Mouse (Mus musculus) olfactory bulb, adult 2 months (tissue): ENCODE results near the gene Sgca. TPM values are rescaled to one million over a fixed set of nuclear protein-coding genes. Genes with fewer than 3 reads are reported as not detected.
A peak's percentile ranks its signal among the peaks of the same experiment; 100 is the strongest.

ENCODE experiments used
- H3K27ac ChIP-seq: fragments of 200-500 bp; 2 replicates; pipeline ENCODE4 v1.5.1; 2012; ENCODE audit warnings: low read depth, low read length; ENCODE audit not compliant: insufficient read depth
- H3K4me1 ChIP-seq: fragments of 200-500 bp; 2 replicates; pipeline ENCODE4 v1.6.1; 2012; ENCODE audit warnings: low read length; ENCODE audit not compliant: control insufficient read depth, insufficient read depth
- H3K4me3 ChIP-seq: fragments of 200-500 bp; 2 replicates; pipeline ENCODE4 v1.5.1; 2012; ENCODE audit warnings: mild to moderate bottlenecking, low read depth, low read length, moderate library complexity; ENCODE audit not compliant: insufficient read depth
- CTCF ChIP-seq: fragments of 200-500 bp; IDR thresholded peaks from 2 replicates; pipeline ENCODE4 v1.5.1; 2012; ENCODE audit warnings: low read depth, mild to moderate bottlenecking, low read length, moderate library complexity; ENCODE audit not compliant: insufficient read depth
- POLR2A ChIP-seq: fragments of 200-500 bp; IDR thresholded peaks from 2 replicates; pipeline ENCODE4 v1.6.1; 2012; ENCODE audit warnings: mild to moderate bottlenecking, low read depth, low read length, moderate library complexity; ENCODE audit not compliant: insufficient read depth
- WGBS: fragments of 180-500 bp; shearing (Covaris S2); methylation state at CpG from one replicate; pipeline ENCODE4 v1.1.7; 2018; 5-methylcytosine and 5-hydroxymethylcytosine counted together
- polyA plus RNA-seq: library from polyadenylated mRNA; stranded (reverse); fragments of >200 nt; gene quantifications from 2 replicates; pipeline ENCODE4 v1.2.4, GENCODE M21; 2012; ENCODE audit warnings: low replicate concordance; ENCODE audit not compliant: missing spikeins, insufficient read depth, insufficient read length

The Sgca gene
- polyA plus RNA-seq, 1 experiment, result not detected

GRCm38 (mm10) chr11:95004937-95005198 lies 28.7 kb upstream of the Sgca start:
- H3K27ac ChIP-seq, result no peak overlapping the region
- no peak for TF ChIP-seq CTCF
- no peak for TF ChIP-seq POLR2A
- 66% methylated on average over 6 of the region's 6 CpGs for WGBS
- no peak overlapping the region for H3K4me3 ChIP-seq
- H3K4me1 ChIP-seq, result peaks cover 45% of the 10 kb centered on the region

DNA sequence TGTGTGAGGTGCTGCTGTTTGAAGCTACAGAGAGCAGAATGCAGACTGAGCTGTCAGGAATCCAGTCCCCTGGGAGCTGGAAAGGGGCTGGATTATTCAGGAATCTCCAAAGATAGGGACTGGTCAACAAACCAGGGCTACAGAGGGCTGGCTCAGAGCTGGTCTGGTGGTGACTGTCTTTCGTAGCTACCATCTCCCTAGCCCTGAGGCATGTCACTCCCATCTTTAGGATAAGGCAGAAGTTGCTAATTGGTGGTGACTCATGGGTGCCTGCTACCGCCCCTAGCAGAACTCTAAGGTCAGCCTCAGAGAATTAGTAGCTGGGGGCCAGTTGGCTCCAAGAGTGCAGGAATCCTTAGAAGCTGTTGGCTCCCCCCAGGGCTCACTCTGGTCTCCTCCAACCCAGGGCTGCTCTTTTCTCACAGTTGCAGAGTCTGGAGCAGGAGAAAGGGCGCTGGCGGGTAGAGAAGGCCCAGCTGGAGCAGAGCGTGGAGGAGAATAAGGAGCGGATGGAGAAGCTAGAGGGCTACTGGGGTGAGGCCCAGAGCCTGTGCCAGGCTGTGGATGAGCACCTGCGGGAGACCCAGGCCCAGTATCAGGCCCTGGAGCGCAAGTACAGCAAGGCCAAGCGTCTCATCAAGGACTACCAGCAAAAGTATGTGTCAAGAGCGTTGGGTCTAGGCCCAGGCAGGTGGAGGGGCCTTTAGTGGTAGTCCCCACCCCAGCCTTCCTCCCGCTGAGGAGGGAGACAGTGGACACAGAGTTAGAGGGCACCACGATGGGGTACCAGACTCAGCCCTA lies 28.2 kb upstream of the Sgca start:
- Histone ChIP-seq H3K27ac (no peak overlapping the region), H3K4me1 (peaks cover 46% of the 10 kb centered on the region), H3K4me3 (no peak overlapping the region)
- 78% methylated on average over 12 of the region's 12 CpGs for WGBS
- TF ChIP-seq POLR2A, result no peak
- no peak for TF ChIP-seq CTCF

- peaks cover 51% of the 10 kb centered on the region for H3K4me1 ChIP-seq
- no peak overlapping the region for H3K27ac ChIP-seq
- no peak overlapping the region for H3K4me3 ChIP-seq
- 91% methylated on average over 8 of the region's 8 CpGs for WGBS
- TF ChIP-seq POLR2A, result 0 out of 2 replicates have a peak, but pooled peaks have one; percentile 18
- TF ChIP-seq CTCF, result no peak
Measured at GRCm38 (mm10) chr11:95002705-95003104, 26.6 kb upstream of the Sgca start.

- H3K27ac ChIP-seq, result no peak overlapping the region
- TF ChIP-seq POLR2A (no peak), CTCF (no peak)
- no peak overlapping the region for H3K4me3 ChIP-seq
- 89% methylated on average over 21 of the region's 21 CpGs for WGBS
- H3K4me1 ChIP-seq, result peaks cover 56% of the 10 kb centered on the region
Measured at GRCm38 (mm10) chr11:95001584-95002347, 25.6 kb upstream of the Sgca start.

DNA sequence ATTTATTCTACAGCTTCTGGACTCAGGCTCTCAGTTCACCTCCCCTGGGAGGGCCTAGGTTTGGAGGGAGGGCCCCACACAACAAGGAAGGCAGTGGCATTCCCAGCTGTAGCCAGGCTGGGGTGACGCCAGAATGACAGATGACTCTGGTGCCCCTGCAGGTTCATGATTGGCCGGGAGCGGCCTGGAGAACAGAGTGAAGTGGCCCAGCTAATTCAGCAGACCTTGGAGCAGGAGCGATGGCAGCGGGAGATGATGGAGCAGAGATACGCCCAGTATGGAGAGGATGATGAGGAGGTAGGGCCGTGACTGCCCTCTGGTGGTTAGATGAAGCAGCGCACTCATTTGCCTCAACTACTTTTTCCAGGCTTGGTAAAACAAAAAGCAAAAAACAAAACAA lies 24.9 kb upstream of the Sgca start:
- 3% methylated on average over 8 of the region's 8 CpGs for WGBS
- peaks cover 56% of the 10 kb centered on the region for H3K4me1 ChIP-seq
- no peak for TF ChIP-seq POLR2A
- TF ChIP-seq CTCF, result peak; percentile 5; the same call in 1 of the 2 replicates

GRCm38 (mm10) chr11:95000548-95000947 lies 24.4 kb upstream of the Sgca start:
- Histone ChIP-seq H3K4me1 (peaks cover 56% of the 10 kb centered on the region), H3K4me3 (no peak overlapping the region), H3K27ac (0 out of 2 replicates have a peak overlapping the region, but pooled peaks have one; percentile 1)
- WGBS, result 37% methylated on average over 4 of the region's 4 CpGs
- TF ChIP-seq POLR2A, result no peak
- TF ChIP-seq CTCF, result no peak

More for the DNA sequence above, 24.9 kb upstream of the Sgca start:
- Histone ChIP-seq H3K27ac (0 out of 2 replicates have a peak overlapping the region, but pooled peaks have one; percentile 1), H3K4me3 (no peak overlapping the region)

DNA sequence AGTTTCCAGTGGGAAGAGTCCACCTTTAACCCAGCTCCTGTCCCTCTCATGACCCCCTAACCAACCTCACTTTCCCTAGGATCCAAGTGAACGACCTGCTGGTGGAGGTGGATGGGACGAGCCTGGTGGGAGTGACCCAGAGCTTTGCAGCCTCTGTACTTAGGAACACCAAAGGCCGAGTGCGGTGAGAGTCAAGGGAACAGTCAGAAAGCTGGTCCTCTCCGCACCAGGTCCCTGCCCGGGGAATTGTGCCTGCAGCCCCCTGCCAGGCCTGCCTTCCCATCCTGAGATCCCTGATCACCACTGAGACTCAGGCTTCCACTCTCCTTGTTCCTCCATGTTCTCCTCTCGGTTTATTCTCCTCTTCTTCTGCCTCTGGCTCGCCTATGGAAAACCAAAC lies 24.0 kb upstream of the Sgca start:
- Histone ChIP-seq H3K4me1 (peaks cover 60% of the 10 kb centered on the region), H3K27ac (no peak overlapping the region), H3K4me3 (no peak overlapping the region)
- 74% methylated on average over 8 of the region's 8 CpGs for WGBS
- TF ChIP-seq CTCF (no peak), POLR2A (no peak)

DNA sequence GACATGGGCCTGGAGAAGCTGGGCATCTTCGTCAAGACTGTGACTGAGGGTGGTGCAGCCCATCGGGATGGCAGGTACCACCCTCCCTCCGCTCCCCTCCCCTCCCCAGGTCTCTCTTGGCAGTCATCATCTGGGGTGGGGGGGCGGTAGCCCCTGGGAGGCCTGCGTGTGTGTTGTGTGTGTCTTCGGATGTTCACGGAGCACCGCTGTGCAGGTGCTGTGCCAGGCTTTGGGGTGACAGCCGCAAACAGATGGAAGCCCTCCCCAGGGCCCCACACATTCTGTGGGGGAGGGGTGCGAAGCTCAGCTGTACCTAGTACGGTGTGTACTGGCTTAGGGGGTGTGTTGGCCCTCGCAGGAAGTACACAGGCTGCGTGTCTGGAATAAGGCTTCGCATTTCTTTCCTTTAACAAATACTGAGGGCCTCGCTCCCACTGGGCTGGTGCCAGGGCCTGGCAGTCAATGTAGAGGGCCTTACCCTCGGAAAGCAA lies 22.0 kb upstream of the Sgca start:
- Histone ChIP-seq H3K4me3 (no peak overlapping the region), H3K4me1 (peaks cover 65% of the 10 kb centered on the region), H3K27ac (peak overlapping the region; percentile 30; the same call in 1 of the 2 replicates)
- TF ChIP-seq CTCF (no peak), POLR2A (no peak)
- WGBS, result 32% methylated on average over 16 of the region's 16 CpGs

GRCm38 (mm10) chr11:94997596-94997995 lies 21.5 kb upstream of the Sgca start:
- no peak for TF ChIP-seq CTCF
- no peak for TF ChIP-seq POLR2A
- H3K4me1 ChIP-seq, result peaks cover 65% of the 10 kb centered on the region
- no peak overlapping the region for H3K4me3 ChIP-seq
- H3K27ac ChIP-seq, result peak overlapping the region; percentile 30; the same call in 1 of the 2 replicates
- 35% methylated on average over 5 of the region's 5 CpGs for WGBS
